Mouse (Mus musculus): ENCODE results near the gene Gpc6. TPM values are rescaled to one million over a fixed set of nuclear protein-coding genes. Genes with fewer than 3 reads are reported as not detected.

Gene Gpc6
- total and polyA plus RNA-seq, 3 experiments = not detected

- Histone ChIP-seq H3K4me2 (ENCODE audit: insufficient read depth, low read depth, poor library complexity, severe bottlenecking) (no peak overlapping the region), H3K4me1 (ENCODE audit: control insufficient read depth in 1 of 2, insufficient read depth in 2 of 2) (no peaks in the 10 kb centered on the region), H3K9me3 (replicated peaks; ENCODE audit: low read length) (no peaks in the 10 kb centered on the region), H3K27ac (ENCODE audit: insufficient read depth, low read depth) (no peak overlapping the region), H3K27me3 (replicated peaks) (no peaks in the 10 kb centered on the region), H3K79me2 (replicated peaks; ENCODE audit: control insufficient read depth, extremely low read depth, insufficient read depth, poor library complexity, severe bottlenecking) (no peaks in the 10 kb centered on the region), H3K9ac (ENCODE audit: insufficient read depth, low read depth) (no peak overlapping the region), H3K36me3 (replicated peaks in 1 of 2; ENCODE audit: control insufficient read depth in 1 of 2, insufficient read depth in 1 of 2, low read length in 1 of 2) (no peaks in the 10 kb centered on the region), H3K4me3 (replicated peaks in 1 of 3; ENCODE audit: low read depth in 2 of 3, low read length in 2 of 3, poor library complexity in 1 of 3) (no peak overlapping the region)
- no peak for TF ChIP-seq HCFC1 (IDR thresholded peaks at IDR 0.05; ENCODE audit: low read depth, low read length)
- TF ChIP-seq SIN3A (IDR thresholded peaks at IDR 0.05; ENCODE audit: low read length) = no peak
- DNase-seq (ENCODE audit: extremely low read depth) = no peak
- in situ Hi-C loops (cut with MboI; ENCODE audit: low pct_ligation_motif_present, low pct_unique_long_range_greater_than_20kb, low sequenced_read_pairs) = no loop called here
- dilution Hi-C loops (cut with MboI; ENCODE audit: extremely low pct_ligation_motif_present, extremely low pct_unique_long_range_greater_than_20kb, low sequenced_read_pairs) = no loop called here
Measured at GRCm38 (mm10) chr14:117525133-117525532, 600.0 kb downstream of the Gpc6 start.

- Histone ChIP-seq H3K79me2 (replicated peaks; ENCODE audit: control insufficient read depth, extremely low read depth, insufficient read depth, poor library complexity, severe bottlenecking) (no peaks in the 10 kb centered on the region), H3K4me1 (ENCODE audit: control insufficient read depth in 1 of 2, insufficient read depth in 2 of 2) (no peaks in the 10 kb centered on the region), H3K9ac (ENCODE audit: insufficient read depth, low read depth) (no peak overlapping the region), H3K36me3 (replicated peaks in 1 of 2; ENCODE audit: control insufficient read depth in 1 of 2, insufficient read depth in 1 of 2, low read length in 1 of 2) (no peaks in the 10 kb centered on the region), H3K27me3 (replicated peaks) (no peaks in the 10 kb centered on the region), H3K4me3 (replicated peaks in 1 of 3; ENCODE audit: low read depth in 2 of 3, low read length in 2 of 3, poor library complexity in 1 of 3) (no peak overlapping the region), H3K9me3 (replicated peaks; ENCODE audit: low read length) (no peaks in the 10 kb centered on the region), H3K4me2 (ENCODE audit: insufficient read depth, low read depth, poor library complexity, severe bottlenecking) (no peak overlapping the region), H3K27ac (ENCODE audit: insufficient read depth, low read depth) (no peak overlapping the region)
- DNase-seq (ENCODE audit: extremely low read depth) = no peak
- dilution Hi-C loops (cut with MboI; ENCODE audit: extremely low pct_ligation_motif_present, extremely low pct_unique_long_range_greater_than_20kb, low sequenced_read_pairs) (no loop called here), in situ Hi-C loops (cut with MboI; ENCODE audit: low pct_ligation_motif_present, low pct_unique_long_range_greater_than_20kb, low sequenced_read_pairs) (no loop called here)
- no peak for TF ChIP-seq BHLHE40 (IDR thresholded peaks at IDR 0.05; ENCODE audit: low read depth, low read length)
- TF ChIP-seq ELF1 (IDR thresholded peaks at IDR 0.05; ENCODE audit: low read depth, low read length) = no peak
- no peak for TF ChIP-seq JUN (IDR thresholded peaks at IDR 0.05; ENCODE audit: insufficient read depth, low read depth, low read length)
- no peak for TF ChIP-seq TCF12 (IDR thresholded peaks at IDR 0.05; ENCODE audit: low read depth, low read length)
- no peak for TF ChIP-seq CHD1 (IDR thresholded peaks at IDR 0.05; ENCODE audit: low read depth, low read length)
- no peak for TF ChIP-seq ZC3H11A (IDR thresholded peaks at IDR 0.05; ENCODE audit: low read depth, low read length)
- no peak for TF ChIP-seq ZKSCAN1 (IDR thresholded peaks at IDR 0.05; ENCODE audit: borderline replicate concordance, low read depth, low read length)
- no peak for TF ChIP-seq RAD21 (IDR thresholded peaks at IDR 0.05; ENCODE audit: low read depth, low read length)
- no peak for TF ChIP-seq GABPA (IDR thresholded peaks at IDR 0.05; ENCODE audit: insufficient replicate concordance, low read depth, low read length)
- no peak for TF ChIP-seq CTCF (conservative IDR thresholded peaks at IDR 0.05 in 1 of 2, IDR thresholded peaks at IDR 0.05 in 1 of 2; ENCODE audit: low read depth in 2 of 2, low read length in 2 of 2)
- TF ChIP-seq JUND (conservative IDR thresholded peaks at IDR 0.05; ENCODE audit: low read depth, low read length) = no peak
- TF ChIP-seq NRF1 (IDR thresholded peaks at IDR 0.05; ENCODE audit: low read depth, low read length) = no peak
- no peak for TF ChIP-seq ZMIZ1 (IDR thresholded peaks at IDR 0.05; ENCODE audit: low read depth, low read length)
- no peak for TF ChIP-seq CHD2 (IDR thresholded peaks at IDR 0.05; ENCODE audit: low read length)
- no peak for TF ChIP-seq SMC3 (IDR thresholded peaks at IDR 0.05; ENCODE audit: low read depth, low read length)
- no peak for TF ChIP-seq MAX (IDR thresholded peaks at IDR 0.05; ENCODE audit: low read length)
- no peak for TF ChIP-seq UBTF (IDR thresholded peaks at IDR 0.05; ENCODE audit: low read depth, low read length)
- no peak for TF ChIP-seq IRF4 (IDR thresholded peaks at IDR 0.05; ENCODE audit: low read depth, low read length)
- TF ChIP-seq POLR2A (IDR thresholded peaks at IDR 0.05; ENCODE audit: low read depth, low read length) = no peak
Measured at GRCm38 (mm10) chr14:117527053-117527452, 601.9 kb downstream of the Gpc6 start.

Data from CH12.LX (cell line).